Comparison of ENCODE assay signal across 19 mouse cellular contexts in genomic region chr5:37047992-37048391, GRCm38 (mm10). TPM values are rescaled to one million over a fixed set of nuclear protein-coding genes. Genes with fewer than 3 reads are reported as not detected.
A peak's percentile ranks its signal among the peaks of the same experiment; 100 is the strongest.
DNase-seq lines count a peak whose midpoint lies in the region; ATAC-seq and TF ChIP-seq lines count a peak whose summit lies in the region.
"Had no signal": no experiment of that assay in that cellular context is flagged by ENCODE, and none has a peak within 500 bp of the region (broad histone marks: within the 10 kb centered on the region; RNA-seq: fewer than 3 reads in every experiment).

No protein-coding gene starts in this region.

- 60% methylated on average over 7 of the region's 7 CpGs for WGBS in heart, postnatal 0 days

- H3K4me2 ChIP-seq in heart, postnatal 0 days (ENCODE audit: low read depth, low read length) = no peak overlapping the region
- H3K4me2 ChIP-seq: embryonic facial prominence, embryonic 12.5 days; forebrain, embryonic 13.5 days; hindbrain, embryonic 15.5 days; lung, embryonic 15.5 days; midbrain, embryonic 13.5 days had no signal

- no peak for DNase-seq in heart, postnatal 0 days (ENCODE audit: low spot score)
- DNase-seq in heart, postnatal 4 days = no peak
- peak; percentile 77 for DNase-seq in ES-CJ7 (ENCODE audit: low read depth, low spot score)
- peak; percentile 78 for DNase-seq in naive thymus-derived CD4-positive, alpha-beta T cell, adult 2 months (ENCODE audit: low read depth)
- peak; percentile 67 to 68 for DNase-seq in thymus, postnatal 10 days (ENCODE audit: low spot score in 2 of 2)
- DNase-seq in gastrocnemius, adult 2 months = no peak
- no peak for DNase-seq in frontal cortex, postnatal 14 days (ENCODE audit: low spot score in 2 of 2)
- DNase-seq in right cerebral cortex, postnatal 4 days = no peak
- DNase-seq: cerebellum, adult 9-11 months; gastrocnemius, postnatal 36 days; kidney, postnatal 10 days; layer of hippocampus, postnatal 36 days had no signal

- intact Hi-C loops in gastrocnemius, adult 2 months (cut with DNase I) = no loop called here

- no peaks in the 10 kb centered on the region for H3K4me1 ChIP-seq in heart, postnatal 0 days (ENCODE audit: control insufficient read depth, insufficient read depth)
- H3K4me1 ChIP-seq: embryonic facial prominence, embryonic 12.5 days had no signal

- H3K36me3 ChIP-seq in heart, postnatal 0 days (replicated peaks; ENCODE audit: control insufficient read depth, insufficient read depth, low read length) = no peaks in the 10 kb centered on the region
- H3K36me3 ChIP-seq: embryonic facial prominence, embryonic 12.5 days; hindbrain, embryonic 15.5 days; lung, embryonic 15.5 days; midbrain, embryonic 13.5 days had no signal

- TF ChIP-seq CTCF in heart, postnatal 0 days (IDR thresholded peaks at IDR 0.05; ENCODE audit: low read depth) = no peak
- no peak for TF ChIP-seq CTCF in gastrocnemius, adult 2 months (IDR thresholded peaks at IDR 0.05)

- H3K9me3 ChIP-seq in heart, postnatal 0 days (replicated peaks; ENCODE audit: control insufficient read depth, low read length) = no peaks in the 10 kb centered on the region
- H3K9me3 ChIP-seq: embryonic facial prominence, embryonic 12.5 days; forebrain, embryonic 13.5 days; hindbrain, embryonic 15.5 days; lung, embryonic 15.5 days; midbrain, embryonic 13.5 days had no signal

- TF ChIP-seq EP300 in heart, postnatal 0 days (IDR thresholded peaks at IDR 0.05; ENCODE audit: low read depth) = no peak

- peaks cover 8% of the 10 kb centered on the region; the same call in 1 of the 2 replicates for H3K27me3 ChIP-seq in heart, postnatal 0 days (ENCODE audit: control insufficient read depth, insufficient read depth, low read length)
- H3K27me3 ChIP-seq: embryonic facial prominence, embryonic 12.5 days; forebrain, embryonic 13.5 days; hindbrain, embryonic 15.5 days; lung, embryonic 15.5 days; midbrain, embryonic 13.5 days had no signal

- no peak overlapping the region for H3K9ac ChIP-seq in heart, postnatal 0 days (replicated peaks; ENCODE audit: low read depth, low read length)
- H3K9ac ChIP-seq: embryonic facial prominence, embryonic 12.5 days; forebrain, embryonic 13.5 days; hindbrain, embryonic 15.5 days; lung, embryonic 15.5 days; midbrain, embryonic 13.5 days had no signal

- H3K27ac ChIP-seq in heart, postnatal 0 days (ENCODE audit: low read depth) = no peak overlapping the region
- H3K27ac ChIP-seq in gastrocnemius, adult 2 months = no peak overlapping the region
- H3K27ac ChIP-seq: embryonic facial prominence, embryonic 12.5 days; forebrain, embryonic 13.5 days; hindbrain, embryonic 15.5 days; lung, embryonic 15.5 days; midbrain, embryonic 13.5 days had no signal

- ATAC-seq in heart, postnatal 0 days (ENCODE audit: insufficient read depth, low read depth) = no peak
- ATAC-seq: forebrain, embryonic 13.5 days; midbrain, embryonic 13.5 days had no signal

- H3K4me3 ChIP-seq in heart, postnatal 0 days (ENCODE audit: low read depth, low read length) = peak overlapping the region; percentile 19; the same call in 1 of the 2 replicates
- no peak overlapping the region for H3K4me3 ChIP-seq in gastrocnemius, adult 2 months
- H3K4me3 ChIP-seq: embryonic facial prominence, embryonic 12.5 days; forebrain, embryonic 13.5 days; hindbrain, embryonic 15.5 days; lung, embryonic 15.5 days; midbrain, embryonic 13.5 days had no signal

RNA-seq across cellular contexts. Expression of gene Gm1043, which starts 37.2 kb away (rescaled TPM):
- not detected in 2 replicates for total RNA-seq in heart, postnatal 0 days (2014; rRNA removed; ENCODE audit: low replicate concordance)
- polyA plus RNA-seq in heart, postnatal 0 days (2015; fragmentation: Nextera tagmentation; extraction: Ambion mirVana) = not detected in 2 replicates
- not detected for total RNA-seq in heart, postnatal 4 days (2021)
- total RNA-seq in gastrocnemius, adult 2 months (2021) = not detected
- total RNA-seq: gastrocnemius, postnatal 36 days had no signal
- polyA plus RNA-seq: C2C12; embryonic facial prominence, embryonic 12.5 days; heart, embryonic 14.5 days; lung, embryonic 15.5 days had no signal

RNA-seq across cellular contexts. Expression of gene Wfs1, which starts 59.0 kb away (rescaled TPM):
- total RNA-seq in heart, postnatal 0 days (2014; rRNA removed; ENCODE audit: low replicate concordance) = 17.6 and 18.3 TPM in 2 replicates
- 14.6 and 14.7 TPM in 2 replicates for polyA plus RNA-seq in heart, postnatal 0 days (2015; fragmentation: Nextera tagmentation; extraction: Ambion mirVana)
- total RNA-seq in heart, postnatal 4 days (2021) = 10 to 100 TPM; 26.3 to 27.7 TPM
- total RNA-seq in gastrocnemius, adult 2 months (2021) = 10 to 100 TPM; 49.9 to 86.0 TPM

Comparison
In these comparisons a context has a peak if more than half of its experiments do, and no peak if none do; other contexts are left out.
1. DNase-seq: peak in ES-CJ7 (single experiment), naive thymus-derived CD4-positive, alpha-beta T cell, adult 2 months (single experiment) and thymus, postnatal 10 days (2 of 2); none in heart, postnatal 0 days (single experiment), heart, postnatal 4 days (single experiment), gastrocnemius, adult 2 months (single experiment), frontal cortex, postnatal 14 days (0 of 2) and right cerebral cortex, postnatal 4 days (single experiment).